Mouse (Mus musculus) kidney, adult 8-10 months (tissue): ENCODE results near the gene Rps19.
"Not testable (repeated sequence)": the region's sequence is repeated elsewhere in the genome, so short reads cannot be mapped to it uniquely, and the experiment has no call there.

Source experiments
- DNase-seq, 2 experiments: peaks; one replicate each; pipeline ENCODE4 v3.0.0; 2022

The Rps19 gene

GRCm38 (mm10) chr7:24877588-24877987 is 6.6 kb upstream of the Rps19 start:
- DNase-seq = no peak

GRCm38 (mm10) chr7:24879620-24880019 is 4.6 kb upstream of the Rps19 start:
- DNase-seq = no peak

GRCm38 (mm10) chr7:24882416-24883199 is 1.6 kb upstream of the Rps19 start:
- DNase-seq = no peak

- peak; percentile 36 to 39 for DNase-seq
Measured at GRCm38 (mm10) chr7:24884693-24885291, 621 bp downstream of the Rps19 start.

GRCm38 (mm10) chr7:24885468-24886307 is 1.5 kb downstream of the Rps19 start:
- no peak for DNase-seq

- peak in 1 of 2 experiments; percentile 56 for DNase-seq
Measured at GRCm38 (mm10) chr7:24886308-24886633, 2.1 kb downstream of the Rps19 start.

- DNase-seq = no peak
Measured at GRCm38 (mm10) chr7:24887096-24887495, 2.9 kb downstream of the Rps19 start.

GRCm38 (mm10) chr7:24889431-24890220 is 5.5 kb downstream of the Rps19 start:
- peak; percentile 80 to 89 for DNase-seq

GRCm38 (mm10) chr7:24890281-24891216 is 6.4 kb downstream of the Rps19 start:
- DNase-seq = peak; percentile 65 to 66

GRCm38 (mm10) chr7:24891241-24892124 is 7.3 kb downstream of the Rps19 start:
- DNase-seq = no peak

GRCm38 (mm10) chr7:24892125-24892583 is 8.0 kb downstream of the Rps19 start:
- no peak for DNase-seq

- not testable (repeated sequence) for DNase-seq
Measured at GRCm38 (mm10) chr7:24895749-24896148, 11.6 kb downstream of the Rps19 start.

- DNase-seq = no peak
Measured at GRCm38 (mm10) chr7:24896269-24896668, 12.1 kb downstream of the Rps19 start.

- DNase-seq = no peak
Measured at GRCm38 (mm10) chr7:24897224-24897623, 13.1 kb downstream of the Rps19 start, which contains the start of gene Cd79a. Cd79a (plus strand) TSS chr7:24897381.

GRCm38 (mm10) chr7:24897959-24898358 is 13.8 kb downstream of the Rps19 start:
- DNase-seq = no peak

GRCm38 (mm10) chr7:24901114-24901513 is 16.9 kb downstream of the Rps19 start:
- DNase-seq = no peak

- DNase-seq = no peak
Measured at GRCm38 (mm10) chr7:24901842-24902241, 17.7 kb downstream of the Rps19 start.

GRCm38 (mm10) chr7:24902264-24902629 is 18.1 kb downstream of the Rps19 start:
- DNase-seq = no peak

- DNase-seq = peak; percentile 50 to 73
Measured at GRCm38 (mm10) chr7:24902630-24903443, 18.7 kb downstream of the Rps19 start, which contains the start of gene Arhgef1. Arhgef1 (plus strand) TSS chr7:24902912.
